Mouse (Mus musculus): ENCODE data around the gene Fntb.
A peak's percentile ranks its signal among the peaks of the same experiment; 100 is the strongest.

Fntb gene

GRCm38 (mm10) chr12:76796938-76797539 lies 31.6 kb downstream of the Fntb start:
- DNase-seq, result no peak

- no peak for DNase-seq
These were observed 32.8 kb downstream of the Fntb start for GRCm38 (mm10) chr12:76798008-76798720.

- DNase-seq, result no peak
These were observed 37.6 kb downstream of the Fntb start for GRCm38 (mm10) chr12:76803028-76803427.

DNA sequence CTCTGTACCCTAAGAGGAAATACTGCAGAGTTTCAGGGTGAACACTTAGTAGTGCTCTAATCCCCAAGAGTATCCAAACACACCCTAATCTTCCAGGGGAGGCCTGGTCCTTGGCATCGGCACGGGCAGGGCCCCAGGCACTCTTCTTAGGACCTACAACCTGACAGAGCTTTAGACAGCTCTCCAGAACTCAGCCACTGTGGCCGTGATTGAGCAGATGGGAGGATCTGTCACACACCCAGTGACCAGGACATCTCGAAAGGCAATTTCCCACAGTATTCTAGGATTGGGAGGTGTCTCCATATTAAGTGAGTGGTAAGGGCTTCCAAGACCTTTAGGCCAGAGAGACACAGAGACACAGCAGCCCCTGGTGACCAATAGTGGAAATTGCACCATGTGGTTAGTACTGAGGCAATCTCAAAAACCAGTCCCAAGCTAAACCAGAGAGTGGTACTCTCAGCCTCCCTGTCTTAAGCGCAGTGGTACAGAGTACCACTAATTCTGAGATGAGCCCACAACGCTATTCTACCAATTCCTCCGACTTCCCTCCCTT lies 38.4 kb downstream of the Fntb start:
- peak; percentile 70 for DNase-seq

DNA sequence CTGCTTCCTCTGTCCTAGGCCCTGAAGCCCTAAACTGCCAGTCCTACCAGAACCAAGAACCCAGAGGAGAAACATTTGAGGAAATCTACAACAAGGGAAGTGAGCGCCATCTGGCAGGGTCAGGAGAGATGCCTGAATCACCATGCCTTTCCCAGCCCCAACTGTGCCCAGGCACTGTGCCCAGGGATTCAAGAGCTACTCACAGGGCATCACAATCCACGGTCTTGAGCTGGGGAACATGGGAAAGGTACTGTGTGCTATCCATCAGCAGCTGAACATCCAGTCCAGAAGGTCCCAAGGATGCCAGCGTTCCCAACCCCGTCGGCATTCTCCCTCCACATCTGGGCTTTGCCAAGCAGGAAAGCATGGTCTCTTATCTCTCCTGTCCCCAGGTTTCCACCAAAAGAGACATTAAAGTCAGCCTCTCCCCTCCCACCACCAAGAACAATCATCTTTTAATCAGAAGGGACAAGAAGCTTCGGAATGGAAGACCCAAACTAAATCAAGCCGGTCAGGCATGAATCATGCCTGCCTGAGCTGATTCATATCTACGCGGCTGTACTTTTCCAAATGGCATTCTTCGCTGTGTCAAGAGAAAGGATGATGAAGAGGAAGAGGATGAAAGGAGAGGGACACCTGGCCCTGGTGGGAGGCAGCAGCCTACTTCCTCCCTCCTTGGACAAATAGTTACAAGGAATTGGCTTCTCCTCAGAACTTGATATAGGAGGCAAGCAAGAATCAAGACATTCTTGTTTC lies 39.8 kb downstream of the Fntb start:
- DNase-seq, result no peak

- no peak for DNase-seq
These were observed 42.4 kb downstream of the Fntb start for GRCm38 (mm10) chr12:76807796-76808195.

- DNase-seq, result no peak
These were observed 45.1 kb downstream of the Fntb start for GRCm38 (mm10) chr12:76810491-76810890.

GRCm38 (mm10) chr12:76811006-76811405 lies 45.6 kb downstream of the Fntb start:
- DNase-seq, result no peak

DNA sequence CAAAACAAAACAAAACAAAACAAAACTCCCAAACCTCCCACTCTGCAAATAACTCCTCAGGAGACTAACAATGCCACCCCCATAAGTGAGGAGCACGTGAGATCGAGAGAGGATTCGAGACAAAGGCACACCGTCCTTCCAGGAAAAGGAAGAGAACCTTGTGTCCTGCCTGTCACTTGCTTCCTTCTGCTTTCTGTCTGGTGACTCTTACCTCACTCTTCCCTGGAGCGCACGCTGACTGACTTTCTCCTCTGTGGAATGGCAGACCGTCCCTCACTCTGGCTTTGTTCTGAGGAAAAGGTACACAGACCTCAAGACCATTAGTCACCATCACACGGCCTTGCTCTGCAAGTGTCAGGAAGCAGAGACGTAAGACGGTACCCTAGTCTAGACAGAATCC lies 48.2 kb downstream of the Fntb start:
- DNase-seq, result no peak

- DNase-seq, result no peak
These were observed 48.7 kb downstream of the Fntb start for GRCm38 (mm10) chr12:76814120-76814519.

GRCm38 (mm10) chr12:76816720-76817119 lies 51.3 kb downstream of the Fntb start:
- no peak for DNase-seq

GRCm38 (mm10) chr12:76817176-76817575 lies 51.8 kb downstream of the Fntb start:
- DNase-seq, result no peak

GRCm38 (mm10) chr12:76818120-76818519 lies 52.7 kb downstream of the Fntb start:
- peak; percentile 69 for DNase-seq

DNA sequence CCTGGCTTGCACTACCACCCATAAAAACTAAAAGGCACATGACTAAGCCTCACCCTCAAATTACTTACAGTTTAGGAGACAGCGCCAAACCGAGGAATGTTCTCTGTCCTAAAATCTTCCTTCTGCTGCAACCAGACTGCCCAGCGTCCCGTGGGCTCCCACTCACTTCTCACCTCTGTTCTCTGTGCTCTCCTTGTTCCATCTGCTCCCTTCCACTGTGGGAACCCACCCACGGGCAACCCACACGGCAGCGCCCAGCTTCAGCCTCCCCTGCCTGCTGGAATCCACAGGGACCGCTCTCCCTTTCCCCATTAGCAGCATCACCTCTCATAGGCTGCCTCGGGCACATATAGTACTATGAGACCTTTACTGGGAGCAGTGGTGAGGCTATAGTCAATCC lies 53.5 kb downstream of the Fntb start:
- no peak for DNase-seq

GRCm38 (mm10) chr12:76819816-76820215 lies 54.4 kb downstream of the Fntb start:
- peak; percentile 14 for DNase-seq

DNA sequence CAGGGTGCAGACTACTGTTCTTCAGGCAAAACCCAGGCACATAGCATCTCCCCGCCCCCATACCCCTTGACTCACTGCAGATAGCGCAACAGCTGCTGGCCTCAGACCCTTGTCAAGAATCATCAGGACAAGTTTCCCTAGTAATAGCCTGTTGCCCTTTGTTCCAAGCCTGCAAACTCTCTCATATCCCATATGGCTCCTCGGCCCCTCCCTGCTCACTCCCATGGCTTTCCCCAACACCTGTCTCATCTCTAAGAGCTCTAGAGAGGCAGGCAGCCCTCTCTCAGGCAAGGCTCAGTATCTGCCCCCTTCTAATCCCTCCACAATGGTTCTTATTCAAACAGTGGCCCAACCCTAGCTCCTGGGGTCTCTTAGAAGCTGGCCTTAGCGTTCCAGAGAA lies 55.2 kb downstream of the Fntb start:
- no peak for DNase-seq

GRCm38 (mm10) chr12:76822002-76822650 lies 56.7 kb downstream of the Fntb start:
- DNase-seq, result peak; percentile 21

- DNase-seq, result peak; percentile 14
These were observed 57.3 kb downstream of the Fntb start, which contains the start of gene Rab15 for GRCm38 (mm10) chr12:76822651-76823041. Rab15 (minus strand) TSS chr12:76822908.

DNA sequence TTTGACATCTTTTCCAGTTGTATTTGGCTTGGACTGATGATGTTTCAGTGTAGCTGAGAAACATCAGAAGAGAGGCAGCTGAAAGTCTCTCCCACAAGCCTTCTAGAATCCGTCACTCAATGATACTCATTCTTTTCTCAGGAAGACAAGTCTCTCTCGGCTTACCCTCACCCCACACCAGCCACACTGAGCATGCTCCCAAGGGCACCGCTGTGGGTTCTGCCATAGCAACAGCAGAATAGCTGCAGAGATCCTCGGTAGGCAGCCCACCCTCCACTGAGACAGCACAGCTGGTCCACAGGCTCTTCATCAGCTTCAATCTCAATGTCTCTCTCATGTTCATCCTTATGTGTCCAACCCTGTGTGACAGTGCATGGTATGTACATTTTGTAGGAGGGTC lies 59.9 kb downstream of the Fntb start:
- no peak for DNase-seq

GRCm38 (mm10) chr12:76832704-76833103 lies 67.3 kb downstream of the Fntb start:
- peak; percentile 32 for DNase-seq

DNA sequence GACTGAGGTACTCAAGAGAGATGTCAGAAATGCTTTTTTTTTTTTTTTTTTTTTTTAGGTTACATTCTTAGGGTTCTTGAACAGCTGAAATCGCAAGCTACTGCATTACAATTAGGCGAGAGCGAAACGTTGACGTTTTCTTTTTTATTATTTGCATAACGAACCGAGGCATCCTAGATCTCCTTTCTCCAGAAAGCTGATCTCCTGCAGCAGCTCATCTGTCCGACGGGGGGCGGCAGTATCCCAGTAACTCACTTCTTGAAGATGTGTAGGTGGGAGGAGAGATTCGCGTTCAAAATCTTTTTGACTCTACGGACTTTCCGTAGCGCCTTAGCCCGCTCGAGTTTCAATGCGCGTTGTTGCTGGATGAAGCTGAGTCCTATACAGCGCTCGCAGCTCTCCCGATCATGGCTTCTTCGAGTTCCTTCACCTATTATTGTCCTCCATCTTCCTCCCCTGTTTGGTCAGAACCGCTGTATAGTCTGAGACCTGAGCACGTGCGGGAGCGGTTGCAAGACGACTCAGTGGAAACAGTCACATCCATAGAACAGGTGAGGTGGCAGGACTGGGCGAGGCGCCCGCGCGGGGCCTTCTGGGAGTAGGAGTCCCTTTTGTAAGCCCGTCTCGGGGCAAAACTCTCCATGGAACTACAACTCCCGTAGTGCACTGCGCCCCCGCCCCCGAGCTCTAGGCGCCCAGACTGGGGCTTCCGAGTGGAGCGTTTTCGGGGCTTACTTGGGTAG lies 71.9 kb downstream of the Fntb start:
- peak; percentile 97 for DNase-seq

All from lung, postnatal 10 days (tissue).